Mouse (Mus musculus): Measurements from ENCODE around the gene Wdr20rt. TPM values are rescaled to one million over a fixed set of nuclear protein-coding genes. Genes with fewer than 3 reads are reported as not detected.
A peak's percentile ranks its signal among the peaks of the same experiment; 100 is the strongest.

Wdr20rt gene
- polyA plus RNA-seq, 1 experiment from 2014 or later: not detected

- no peak overlapping the region for H3K27ac ChIP-seq
- no peaks in the 10 kb centered on the region for H3K9me3 ChIP-seq (replicated peaks)
- peak overlapping the region; percentile 41 for H3K4me2 ChIP-seq
- WGBS (ENCODE audit: insufficient replicate concordance): 19% methylated on average over 19 of the region's 19 CpGs
- no peak overlapping the region for H3K9ac ChIP-seq
- no peak for ATAC-seq (ENCODE audit: low read depth)
- H3K27me3 ChIP-seq: no peaks in the 10 kb centered on the region
- 0 out of 2 replicates have a peak overlapping the region, but pooled peaks have one; percentile 0 for H3K4me3 ChIP-seq (replicated peaks)
- no peaks in the 10 kb centered on the region for H3K36me3 ChIP-seq
- no peak for DNase-seq
- 0 out of 2 replicates have a peak, but pooled peaks cover 2% of the 10 kb centered on the region for H3K4me1 ChIP-seq (replicated peaks)
These were observed 33.2 kb downstream of the Wdr20rt start for GRCm38 (mm10) chr12:65258212-65259138.

GRCm38 (mm10) chr12:65259139-65260111 is 34.1 kb downstream of the Wdr20rt start:
- no peaks in the 10 kb centered on the region for H3K27me3 ChIP-seq
- WGBS (ENCODE audit: insufficient replicate concordance): 52% methylated on average over 13 of the region's 13 CpGs
- H3K4me2 ChIP-seq: peak overlapping the region; percentile 41
- H3K36me3 ChIP-seq: no peaks in the 10 kb centered on the region
- ATAC-seq (ENCODE audit: low read depth): no peak
- H3K4me3 ChIP-seq (replicated peaks): no peak overlapping the region
- 0 out of 2 replicates have a peak, but pooled peaks cover 2% of the 10 kb centered on the region for H3K4me1 ChIP-seq (replicated peaks)
- no peaks in the 10 kb centered on the region for H3K9me3 ChIP-seq (replicated peaks)
- H3K27ac ChIP-seq: no peak overlapping the region; the same call in 1 of the 2 replicates
- DNase-seq: no peak
- no peak overlapping the region for H3K9ac ChIP-seq

GRCm38 (mm10) chr12:65268311-65268984 is 43.1 kb downstream of the Wdr20rt start:
- Histone ChIP-seq H3K27ac (no peak overlapping the region), H3K27me3 (no peaks in the 10 kb centered on the region), H3K36me3 (no peaks in the 10 kb centered on the region), H3K4me3 (replicated peaks) (no peak overlapping the region), H3K4me1 (replicated peaks) (no peaks in the 10 kb centered on the region), H3K4me2 (no peak overlapping the region), H3K9me3 (replicated peaks) (no peaks in the 10 kb centered on the region), H3K9ac (no peak overlapping the region)
- ATAC-seq (ENCODE audit: low read depth) (no peak), DNase-seq (no peak)
- WGBS (ENCODE audit: insufficient replicate concordance): 58% methylated on average over 5 of the region's 5 CpGs

DNA sequence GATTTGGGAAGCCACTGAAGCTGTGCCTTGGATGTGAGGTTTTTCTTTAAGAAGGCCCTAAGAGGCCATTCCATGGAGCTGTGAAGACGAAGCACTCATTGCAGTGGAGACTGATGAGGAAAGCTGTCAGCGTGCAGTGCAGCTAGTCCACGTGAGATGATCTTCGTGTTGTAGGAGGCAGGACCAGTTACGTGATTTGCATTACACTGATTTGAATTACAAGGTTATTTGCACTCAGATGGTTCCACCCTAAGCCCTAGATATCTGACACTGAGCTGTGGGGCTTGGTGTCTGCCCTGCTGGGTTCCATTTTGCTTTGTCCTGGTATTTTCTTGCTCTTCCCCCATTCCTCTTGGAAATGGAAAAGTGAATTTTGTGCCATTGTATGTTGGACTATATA is 44.1 kb downstream of the Wdr20rt start:
- H3K9ac ChIP-seq: no peak overlapping the region
- no peak for ATAC-seq (ENCODE audit: low read depth)
- H3K36me3 ChIP-seq: no peaks in the 10 kb centered on the region
- H3K27ac ChIP-seq: no peak overlapping the region
- no peak overlapping the region for H3K4me3 ChIP-seq (replicated peaks)
- no peak for DNase-seq
- H3K4me1 ChIP-seq (replicated peaks): no peaks in the 10 kb centered on the region
- 72% methylated on average over 5 of the region's 5 CpGs for WGBS (ENCODE audit: insufficient replicate concordance)
- H3K27me3 ChIP-seq: no peaks in the 10 kb centered on the region
- H3K4me2 ChIP-seq: no peak overlapping the region
- H3K9me3 ChIP-seq (replicated peaks): no peaks in the 10 kb centered on the region

GRCm38 (mm10) chr12:65273807-65274206 is 48.5 kb downstream of the Wdr20rt start:
- H3K27me3 ChIP-seq: no peaks in the 10 kb centered on the region
- H3K9ac ChIP-seq: no peak overlapping the region
- H3K36me3 ChIP-seq: no peaks in the 10 kb centered on the region
- DNase-seq (no peak), ATAC-seq (ENCODE audit: low read depth) (no peak)
- H3K4me3 ChIP-seq (replicated peaks): no peak overlapping the region
- H3K9me3 ChIP-seq (replicated peaks): no peaks in the 10 kb centered on the region
- 50% methylated on average over 4 of the region's 4 CpGs for WGBS (ENCODE audit: insufficient replicate concordance)
- H3K4me1 ChIP-seq (replicated peaks): no peaks in the 10 kb centered on the region
- H3K27ac ChIP-seq: no peak overlapping the region
- H3K4me2 ChIP-seq: no peak overlapping the region

Other genes starting within 250 kb of the Wdr20rt start
- gene Prpf39, start 189.2 kb upstream of the Wdr20rt start, polyA plus RNA-seq (2015; fragmentation: Nextera tagmentation; extraction: Ambion mirVana): 17.6 and 21.8 TPM in 2 replicates
- gene Fkbp3, start 151.5 kb upstream of the Wdr20rt start, polyA plus RNA-seq (2015; fragmentation: Nextera tagmentation; extraction: Ambion mirVana): 211 and 250 TPM in 2 replicates
- gene Fancm, start 149.9 kb upstream of the Wdr20rt start, polyA plus RNA-seq (2015; fragmentation: Nextera tagmentation; extraction: Ambion mirVana): 6.3 and 6.8 TPM in 2 replicates
- gene Mis18bp1, start 52.9 kb upstream of the Wdr20rt start, polyA plus RNA-seq (2015; fragmentation: Nextera tagmentation; extraction: Ambion mirVana): 44.2 and 54.3 TPM in 2 replicates